Mouse (Mus musculus) spleen, postnatal 14 days (tissue): ENCODE results near the gene Itga1.

Experiments
- DNase-seq, 2 experiments: peaks; one replicate each; pipeline ENCODE4 v3.0.0; 2021 to 2022; ENCODE audit warnings: low spot score in 2 of 2

Itga1 gene

GRCm38 (mm10) chr13:115101355-115102191 lies at the start of gene Itga1, which contains the start of gene Gm49395:
Gene Itga1, minus strand, starts transcription at chr13:115101964.
Gene Gm49395, minus strand, starts transcription at chr13:115101921.
- no peak for DNase-seq

GRCm38 (mm10) chr13:115150602-115151001 lies 48.8 kb upstream of the Itga1 start:
- DNase-seq: no peak

GRCm38 (mm10) chr13:115149849-115150248 lies 48.1 kb upstream of the Itga1 start:
- DNase-seq: no peak

DNA sequence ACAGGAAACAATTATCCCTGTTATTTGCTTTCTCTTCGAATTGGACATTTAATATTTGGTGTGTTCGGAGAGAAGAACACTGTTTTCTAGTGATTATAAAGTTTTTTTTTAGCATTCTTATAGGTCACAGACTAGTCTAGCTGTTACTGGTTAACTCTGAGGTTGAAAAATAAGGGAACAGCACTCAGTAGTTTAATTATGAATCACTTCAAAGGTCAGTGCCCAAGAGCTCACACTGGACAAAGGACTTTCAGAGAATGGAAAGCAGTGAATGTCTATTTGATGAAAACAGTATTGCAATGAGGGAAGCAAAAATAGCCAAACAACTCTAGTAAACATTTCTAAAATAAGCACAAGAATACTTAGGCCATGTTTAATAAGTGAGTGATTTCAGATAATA lies 41.8 kb upstream of the Itga1 start:
- no peak for DNase-seq

DNA sequence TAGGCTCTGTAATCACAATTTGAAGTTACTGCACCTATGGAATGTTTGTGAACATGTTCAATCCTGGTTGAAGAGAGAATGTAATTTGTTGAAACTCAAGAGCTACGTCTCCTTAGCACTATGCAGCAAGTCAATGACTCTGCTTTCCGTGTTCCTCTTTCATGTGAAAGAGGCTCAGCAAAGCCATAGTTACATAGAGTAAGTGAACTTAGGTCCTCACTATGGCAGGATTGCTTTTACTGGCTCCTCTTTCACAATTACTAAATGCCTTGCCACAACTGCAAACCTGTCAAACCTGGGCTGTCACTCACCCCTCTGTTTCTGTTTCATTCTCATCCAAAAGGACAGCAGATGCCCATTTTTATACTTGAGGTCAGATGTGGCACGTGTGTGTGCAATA lies 40.3 kb upstream of the Itga1 start:
- no peak for DNase-seq

DNA sequence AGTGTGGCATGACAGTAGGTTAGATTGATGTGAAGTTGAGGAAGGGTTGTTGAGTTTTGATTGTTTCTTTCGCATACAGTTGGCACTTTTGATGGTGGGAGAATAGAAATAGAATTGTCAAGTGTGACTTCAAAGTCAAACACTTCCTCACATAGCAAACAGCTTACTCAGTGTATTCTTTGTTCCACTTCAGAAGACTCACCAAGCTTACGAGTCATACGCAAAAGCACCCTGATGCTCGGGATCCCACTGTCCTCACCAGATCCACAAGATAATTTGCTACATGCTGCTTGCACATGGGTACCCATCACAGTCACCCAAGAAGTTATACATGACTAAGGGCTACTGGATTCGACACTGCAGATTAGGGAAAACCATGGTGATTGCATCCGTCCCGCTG lies 36.7 kb upstream of the Itga1 start:
- DNase-seq: no peak

DNA sequence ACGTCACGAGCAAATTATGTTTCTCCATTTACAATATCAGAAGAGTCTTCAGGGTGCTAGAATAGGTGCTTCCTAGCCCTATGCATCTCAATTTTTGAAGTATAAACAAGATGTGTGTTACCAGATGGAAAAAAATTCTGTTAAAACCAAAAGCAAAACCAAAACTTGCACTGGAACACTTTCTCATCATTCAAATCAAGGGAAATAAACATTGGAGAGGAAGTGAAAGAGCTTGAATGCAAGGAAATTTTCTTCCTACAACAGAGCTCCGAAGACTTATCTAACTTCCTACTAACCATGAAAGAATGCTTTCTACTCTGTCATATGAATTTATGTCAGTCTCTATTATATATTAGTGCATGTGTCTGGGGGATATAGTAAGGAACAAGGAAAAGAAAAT lies 35.0 kb upstream of the Itga1 start:
- no peak for DNase-seq

DNA sequence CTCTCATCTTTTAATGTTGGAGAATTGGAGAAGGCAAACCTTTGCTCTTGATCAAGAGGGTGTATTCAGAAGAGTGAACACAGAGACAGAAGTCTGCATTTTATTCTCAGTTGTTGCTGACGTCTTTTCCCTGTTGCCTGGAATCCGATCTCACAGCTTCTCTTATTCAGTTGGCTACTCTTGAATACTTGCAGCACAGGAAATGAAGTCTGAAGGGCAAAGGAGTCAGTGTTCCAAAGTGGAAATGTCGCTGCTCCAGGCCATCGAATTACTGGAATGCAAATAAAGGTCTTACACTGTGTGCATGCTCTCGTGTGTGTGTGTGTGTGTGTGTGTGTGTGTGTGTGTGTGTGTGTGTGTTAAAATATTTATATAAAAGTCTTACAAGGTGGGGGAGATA lies 30.7 kb upstream of the Itga1 start:
- DNase-seq: no peak

DNA sequence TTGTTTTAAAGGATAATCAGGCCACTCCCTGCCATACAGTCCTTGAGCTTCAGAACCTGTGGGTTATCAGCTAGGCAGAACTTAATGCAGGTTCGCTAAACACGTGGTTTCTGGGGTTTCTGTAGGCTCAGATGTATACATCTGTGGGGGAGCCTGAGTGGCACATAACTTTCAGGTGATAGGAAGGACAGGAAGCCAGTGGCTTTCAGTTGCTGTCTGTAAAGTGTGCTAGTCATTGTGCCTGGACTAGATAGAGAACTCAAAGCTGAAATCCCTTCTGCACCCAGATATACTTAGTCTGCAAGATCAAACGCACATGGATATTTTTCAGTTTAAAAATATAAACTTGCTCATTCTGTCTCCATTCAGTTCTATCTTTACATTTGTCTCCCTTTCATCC lies 29.6 kb upstream of the Itga1 start:
- DNase-seq: no peak

DNA sequence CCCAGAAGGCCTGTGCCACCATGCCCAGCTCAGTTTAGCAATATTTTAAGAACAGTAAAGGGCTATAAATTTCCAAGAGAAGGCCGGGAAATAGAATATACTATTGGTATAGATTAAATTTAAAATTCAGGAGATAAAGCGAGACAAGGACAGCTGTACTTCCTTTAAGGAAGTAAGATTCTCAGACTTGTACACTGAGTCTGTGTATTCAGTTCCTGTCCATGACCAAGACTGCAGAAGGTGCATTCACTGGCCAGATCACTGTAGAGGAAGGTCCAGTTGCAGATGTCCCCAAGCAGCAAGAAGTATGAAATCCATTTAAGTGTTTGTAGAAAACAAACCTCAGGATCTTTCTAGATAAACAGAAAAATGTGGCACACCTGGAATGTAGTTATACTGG lies 28.3 kb upstream of the Itga1 start:
- DNase-seq: no peak

GRCm38 (mm10) chr13:115127826-115128225 lies 26.1 kb upstream of the Itga1 start:
- DNase-seq: no peak

DNA sequence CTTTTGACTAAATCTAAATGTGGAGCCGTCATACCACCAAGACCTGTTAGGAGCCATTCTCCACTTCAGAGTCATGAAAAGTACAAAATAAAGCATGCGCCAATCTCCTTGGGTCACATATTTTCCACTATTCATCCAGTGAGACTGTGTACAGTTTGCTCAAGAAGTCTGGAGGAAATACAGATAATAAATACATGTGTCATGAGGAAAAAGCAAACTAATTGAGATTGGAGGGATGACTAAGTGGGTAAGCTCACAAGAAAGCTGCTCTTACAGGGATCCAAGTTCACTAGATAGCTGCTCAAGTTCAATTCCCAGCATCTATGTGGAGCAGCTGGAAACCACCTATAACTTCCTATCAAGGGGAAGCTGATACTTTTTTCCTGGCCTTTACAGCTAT lies 24.8 kb upstream of the Itga1 start:
- no peak for DNase-seq

DNA sequence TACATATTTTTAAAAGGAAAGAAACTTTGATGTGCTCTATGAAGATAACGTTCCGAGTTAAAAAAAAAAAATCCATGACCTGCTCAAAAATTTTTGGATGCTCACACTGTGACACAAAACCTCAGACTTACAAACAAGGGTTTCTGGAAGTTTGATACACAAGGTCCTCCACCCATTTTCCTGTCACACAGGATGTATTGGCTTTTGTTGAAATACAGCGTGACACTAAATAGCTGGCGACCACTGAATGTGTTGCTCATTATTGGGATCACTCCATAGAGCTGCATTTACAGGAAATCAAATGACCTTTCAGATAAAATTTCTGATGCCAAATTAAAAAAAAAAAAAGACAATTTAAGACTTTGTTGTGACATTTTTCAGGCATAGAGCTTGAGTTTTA lies 23.4 kb upstream of the Itga1 start:
- DNase-seq: no peak

- DNase-seq: no peak
Observed at GRCm38 (mm10) chr13:115124521-115124920, 22.8 kb upstream of the Itga1 start.

- DNase-seq: no peak
Observed at GRCm38 (mm10) chr13:115118756-115119155, 17.0 kb upstream of the Itga1 start.

DNA sequence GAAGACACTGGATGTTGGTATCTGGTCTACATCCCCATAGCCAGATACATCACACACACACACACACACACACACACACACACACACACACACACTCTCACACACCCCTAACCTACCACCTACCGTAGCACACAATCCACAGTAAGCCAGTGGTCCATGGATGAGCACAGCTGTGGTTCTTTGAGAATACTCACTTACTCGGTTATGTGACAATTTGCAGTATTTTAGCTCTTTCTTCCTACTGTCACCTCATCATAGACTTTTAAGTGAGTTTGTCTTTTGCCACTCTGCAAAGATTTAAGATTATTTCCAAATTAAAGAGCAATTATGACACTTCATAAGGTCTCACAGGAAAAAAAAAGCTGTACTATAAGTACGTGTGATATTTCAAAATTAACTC lies 16.4 kb upstream of the Itga1 start:
- DNase-seq: no peak

DNA sequence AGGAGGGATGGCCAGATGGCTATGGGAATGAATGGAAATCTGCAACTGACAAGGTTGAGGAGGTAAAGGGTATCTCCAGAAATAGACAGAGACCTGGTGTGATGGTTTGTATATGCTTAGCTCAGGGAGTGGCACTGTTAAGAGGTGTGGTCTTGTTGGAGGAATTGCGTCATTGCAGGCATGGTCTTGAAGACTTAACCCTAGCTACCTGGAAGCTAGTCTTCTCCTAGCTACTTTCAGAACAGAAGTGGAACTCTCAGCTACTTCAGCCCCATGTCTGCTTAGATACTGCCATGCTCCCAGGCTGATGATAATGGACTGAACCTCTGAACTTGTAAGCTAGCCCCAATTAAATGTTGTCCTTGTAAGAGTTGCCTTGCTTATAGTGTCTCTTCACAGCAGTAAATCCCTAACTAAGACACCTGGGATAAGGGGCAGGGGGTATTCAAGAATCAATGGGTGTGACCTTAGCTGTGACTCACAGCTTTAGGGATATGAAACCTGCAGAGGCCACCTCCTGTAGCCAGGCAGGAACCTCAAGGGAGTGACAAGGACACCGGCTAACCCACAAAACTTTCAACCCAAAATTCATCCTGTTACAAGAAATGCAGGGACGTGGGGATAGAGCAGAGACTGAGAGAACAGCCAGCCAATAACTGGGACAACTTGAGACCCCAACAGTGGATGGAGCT lies 15.3 kb upstream of the Itga1 start:
- DNase-seq: no peak

- no peak for DNase-seq
Observed at GRCm38 (mm10) chr13:115109628-115110027, 7.9 kb upstream of the Itga1 start.

- no peak for DNase-seq
Observed at GRCm38 (mm10) chr13:115107436-115107835, 5.7 kb upstream of the Itga1 start.

DNA sequence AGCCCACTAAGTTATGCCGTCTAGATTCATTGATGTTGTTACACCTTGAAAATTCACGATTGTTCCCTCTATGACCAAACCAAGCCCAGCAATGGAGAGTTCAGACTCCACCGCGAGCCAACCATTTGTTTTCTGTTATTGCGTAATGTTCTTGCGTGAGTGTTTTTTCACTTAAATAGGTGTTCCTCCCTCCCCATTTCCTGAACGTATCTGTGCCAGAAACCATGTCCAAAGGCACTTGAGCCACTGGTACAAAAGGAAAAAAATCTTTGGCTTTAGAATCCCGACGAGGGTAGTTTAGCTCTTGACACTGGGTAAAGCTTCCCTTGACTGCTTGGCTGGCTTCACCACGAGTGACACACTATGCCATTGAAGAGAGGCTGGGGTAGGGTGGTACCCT lies 4.4 kb upstream of the Itga1 start:
- no peak for DNase-seq

DNA sequence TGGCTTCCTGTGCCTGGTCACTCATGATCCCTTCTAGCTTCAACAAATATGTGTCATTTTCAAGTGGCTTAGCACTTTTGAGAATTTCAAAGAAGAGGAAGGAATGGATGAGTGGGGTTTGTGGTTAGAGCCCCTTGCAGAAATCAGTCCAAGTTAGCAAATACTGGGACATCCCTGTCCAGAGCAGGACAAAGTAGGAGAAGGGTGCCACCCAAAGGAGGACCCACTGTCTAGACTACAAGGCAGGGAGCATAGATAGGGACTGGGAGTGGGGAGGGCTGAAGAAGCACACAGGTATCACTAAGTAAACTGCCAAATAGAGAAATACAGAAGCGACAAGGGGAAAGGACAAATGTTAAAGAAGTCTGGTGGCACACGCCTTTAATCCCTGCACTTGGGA lies 990 bp upstream of the Itga1 start:
- no peak for DNase-seq

DNA sequence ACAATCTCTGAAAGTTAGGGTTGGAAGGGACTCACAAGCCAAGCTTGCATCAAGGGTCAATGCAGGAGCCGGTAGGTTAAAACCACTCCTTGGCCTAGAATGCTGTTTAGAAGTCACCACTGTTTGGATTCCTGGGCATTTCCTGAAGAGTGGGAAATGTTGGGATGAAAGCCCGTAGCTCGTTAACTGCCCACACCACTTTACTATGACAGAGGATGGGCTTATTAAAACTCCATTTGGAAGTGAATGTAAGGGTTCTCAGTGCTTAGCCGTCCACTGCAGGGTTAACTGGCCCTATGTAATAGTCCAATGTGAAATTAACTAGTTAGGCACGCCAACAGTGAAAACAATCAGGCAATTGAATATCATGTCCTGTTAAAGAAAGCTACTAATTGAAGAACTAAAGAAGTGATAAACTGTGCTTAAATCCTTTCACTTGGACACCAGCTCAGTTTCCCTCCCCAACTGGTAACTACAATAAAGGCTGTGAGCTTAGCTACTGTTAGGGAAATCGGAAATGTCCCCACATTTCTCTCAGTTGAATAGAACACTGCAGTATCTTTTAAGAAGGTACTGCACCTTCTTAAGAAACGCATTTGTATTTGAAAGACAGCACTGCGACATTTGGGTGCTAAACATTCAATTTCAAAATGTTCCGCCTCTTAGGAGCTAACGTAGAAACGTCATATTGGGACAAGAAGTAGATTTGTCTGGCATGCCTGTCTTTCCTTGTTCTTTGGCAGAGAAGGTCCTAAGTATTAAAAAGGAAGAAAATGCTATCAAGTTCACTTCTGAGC lies 1.2 kb downstream of the Itga1 start:
- DNase-seq: no peak

- no peak for DNase-seq
Observed at GRCm38 (mm10) chr13:115099381-115099780, 2.4 kb downstream of the Itga1 start.
